Mouse (Mus musculus) midbrain, embryonic 11.5 days (tissue): ENCODE measurements around the gene Zhx3. TPM values are rescaled to one million over a fixed set of nuclear protein-coding genes. Genes with fewer than 3 reads are reported as not detected.

Experiments used
- ATAC-seq: fragments of 200-750 bp; cut with Nextera tagmentation; 2 replicates; pipeline ENCODE4 v1.8.0; 2017; ENCODE audit warnings: moderate TSS enrichment, moderate library complexity; ENCODE audit not compliant: low FRiP score
- DNase-seq: peaks from one replicate; pipeline ENCODE4 v3.0.0; 2015; ENCODE audit warnings: low spot score; ENCODE audit errors: missing footprints
- H3K27ac ChIP-seq: fragments of 300-500 bp; sonication (generic); 2 replicates; pipeline ENCODE4 v1.5.1; 2014; ENCODE audit warnings: low read depth, low read length
- H3K27me3 ChIP-seq: fragments of 300-500 bp; sonication (generic); 2 replicates; pipeline ENCODE4 v1.6.1; 2014; ENCODE audit warnings: mild to moderate bottlenecking, low read length, moderate library complexity, mixed read lengths; ENCODE audit not compliant: control insufficient read depth, insufficient read depth
- H3K36me3 ChIP-seq: fragments of 300-500 bp; sonication (generic); 2 replicates; pipeline ENCODE4 v1.6.1; 2014; ENCODE audit warnings: mild to moderate bottlenecking, low read length, moderate library complexity, mixed read lengths; ENCODE audit not compliant: control insufficient read depth, insufficient read depth
- H3K4me1 ChIP-seq: fragments of 300-500 bp; sonication (generic); 2 replicates; pipeline ENCODE4 v1.6.1; 2014; ENCODE audit warnings: low read length; ENCODE audit not compliant: control insufficient read depth, insufficient read depth
- H3K4me2 ChIP-seq: fragments of 300-500 bp; sonication (generic); 2 replicates; pipeline ENCODE4 v1.6.1; 2014; ENCODE audit warnings: mild to moderate bottlenecking, moderate library complexity
- H3K4me3 ChIP-seq: fragments of 300-500 bp; sonication (generic); 2 replicates; pipeline ENCODE4 v1.5.1; 2014; ENCODE audit warnings: low read depth, low read length
- H3K9ac ChIP-seq: fragments of 300-500 bp; sonication (generic); 2 replicates; pipeline ENCODE4 v1.6.1; 2014; ENCODE audit warnings: low read length
- H3K9me3 ChIP-seq: fragments of 300-500 bp; sonication (generic); 2 replicates; pipeline ENCODE4 v1.6.1; 2016; ENCODE audit warnings: low read length; ENCODE audit not compliant: control insufficient read depth
- WGBS: fragments of 180-500 bp; shearing (Covaris S2); extraction: QIAGEN DNeasy Blood & Tissue Kit; methylation state at CpG from one replicate; pipeline ENCODE4 v1.1.7; 2014; 5-methylcytosine and 5-hydroxymethylcytosine counted together
- polyA plus RNA-seq: library from polyadenylated mRNA; unstranded; fragments of >200 nt; fragmentation: Nextera tagmentation; extraction: Ambion mirVana; gene quantifications from 2 replicates; pipeline ENCODE4 v1.2.1, GENCODE M21; 2014

Gene Zhx3
- polyA plus RNA-seq, 1 experiment from 2014 or later, result 7.8 TPM

DNA sequence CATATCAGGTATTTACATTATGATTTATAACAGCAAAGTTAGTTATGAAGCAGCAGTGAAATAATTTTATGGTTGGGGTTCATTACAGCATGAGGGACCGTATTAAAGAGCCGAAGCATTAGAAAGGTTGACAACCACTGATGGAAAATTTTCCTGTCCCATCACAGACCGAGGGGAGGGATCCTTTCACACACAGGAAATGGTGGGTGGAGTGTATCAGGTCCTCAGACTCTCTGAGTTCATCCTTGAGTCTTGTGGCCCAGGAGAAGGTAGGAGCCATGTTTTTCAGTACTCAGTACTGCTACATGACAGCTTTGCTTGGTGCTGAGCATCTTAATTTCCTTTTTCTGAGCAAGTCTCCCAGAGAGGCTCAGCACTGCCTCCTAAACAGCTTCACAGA is 109.0 kb downstream of the Zhx3 start:
- no peaks in the 10 kb centered on the region for H3K9me3 ChIP-seq
- no peak overlapping the region for H3K27ac ChIP-seq
- H3K4me2 ChIP-seq, result no peak overlapping the region
- H3K27me3 ChIP-seq, result no peaks in the 10 kb centered on the region
- DNase-seq (no peak), ATAC-seq (no peak)
- no peak overlapping the region for H3K9ac ChIP-seq
- H3K36me3 ChIP-seq, result peaks cover 23% of the 10 kb centered on the region
- 89% methylated on average over 3 of the region's 3 CpGs for WGBS
- no peak overlapping the region for H3K4me3 ChIP-seq
- H3K4me1 ChIP-seq, result no peaks in the 10 kb centered on the region

DNA sequence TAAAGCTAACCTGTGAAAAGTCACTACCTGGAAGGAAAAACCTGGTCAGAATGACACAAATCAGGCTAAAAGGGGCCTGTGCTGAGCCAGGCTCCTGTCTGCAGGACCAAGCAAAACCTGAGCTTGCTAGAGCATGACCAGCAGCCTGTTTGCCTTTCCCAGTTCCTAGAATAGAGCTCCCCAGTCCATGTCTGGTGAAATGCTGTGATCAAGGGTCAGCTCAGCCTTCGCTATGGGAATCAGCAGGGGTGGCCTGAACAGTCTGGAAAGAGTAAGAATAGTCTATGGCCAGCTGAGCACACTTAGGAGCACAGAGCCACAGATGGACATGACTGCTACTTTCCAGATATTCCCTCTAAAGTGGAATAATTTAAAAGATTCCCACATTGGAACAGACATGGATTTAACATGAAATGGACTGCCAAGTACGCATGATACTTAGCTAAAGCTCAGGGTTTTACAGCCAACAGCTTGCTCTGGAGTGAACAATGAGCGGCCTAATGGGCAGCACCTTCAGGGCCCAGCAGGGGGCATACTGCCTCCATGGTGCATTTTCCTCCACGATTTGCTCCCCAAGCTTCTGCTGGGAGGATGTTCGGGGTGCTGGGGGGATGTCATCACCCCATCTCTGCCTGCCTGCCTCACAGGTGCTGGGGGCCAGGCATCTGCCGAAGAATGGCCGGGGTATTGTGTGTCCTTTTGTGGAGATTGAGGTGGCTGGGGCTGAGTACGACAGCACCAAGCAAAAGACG is 112.2 kb downstream of the Zhx3 start:
- 92% methylated on average over 9 of the region's 9 CpGs for WGBS
- Histone ChIP-seq H3K27ac (no peak overlapping the region), H3K36me3 (peaks cover 33% of the 10 kb centered on the region), H3K27me3 (no peaks in the 10 kb centered on the region), H3K9me3 (no peaks in the 10 kb centered on the region), H3K4me3 (no peak overlapping the region), H3K4me2 (no peak overlapping the region), H3K4me1 (no peaks in the 10 kb centered on the region), H3K9ac (no peak overlapping the region)
- ATAC-seq, result 0 out of 2 replicates have a peak, but pooled peaks have one; percentile 25
- DNase-seq, result no peak

DNA sequence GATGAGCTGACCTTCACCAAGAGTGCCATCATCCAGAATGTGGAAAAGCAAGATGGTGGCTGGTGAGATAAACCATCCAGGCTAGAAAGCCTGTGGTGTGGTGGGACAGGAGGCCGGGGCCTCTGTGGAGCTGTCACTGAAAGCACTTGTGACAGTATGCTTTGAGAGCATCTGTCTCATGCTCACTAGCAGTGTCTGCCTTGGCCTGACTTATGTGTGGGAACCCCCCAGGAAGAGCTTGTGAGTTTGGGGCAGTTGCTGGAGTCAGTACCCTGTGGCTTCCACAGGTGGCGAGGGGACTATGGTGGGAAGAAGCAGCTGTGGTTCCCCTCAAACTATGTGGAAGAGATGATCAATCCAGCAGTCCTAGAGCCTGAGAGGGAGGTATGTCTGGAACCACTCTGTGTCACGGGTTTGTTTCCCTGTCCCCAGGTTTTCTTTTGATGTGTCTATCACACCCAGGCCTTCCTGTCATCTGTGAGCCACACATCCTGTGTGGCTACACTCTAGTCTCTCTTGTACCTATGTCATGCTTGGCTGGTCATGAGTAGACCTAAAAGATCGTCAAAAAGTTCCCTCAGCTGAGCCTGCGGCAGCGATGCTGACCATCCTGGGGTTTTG is 116.1 kb downstream of the Zhx3 start:
- no peak for ATAC-seq

DNA sequence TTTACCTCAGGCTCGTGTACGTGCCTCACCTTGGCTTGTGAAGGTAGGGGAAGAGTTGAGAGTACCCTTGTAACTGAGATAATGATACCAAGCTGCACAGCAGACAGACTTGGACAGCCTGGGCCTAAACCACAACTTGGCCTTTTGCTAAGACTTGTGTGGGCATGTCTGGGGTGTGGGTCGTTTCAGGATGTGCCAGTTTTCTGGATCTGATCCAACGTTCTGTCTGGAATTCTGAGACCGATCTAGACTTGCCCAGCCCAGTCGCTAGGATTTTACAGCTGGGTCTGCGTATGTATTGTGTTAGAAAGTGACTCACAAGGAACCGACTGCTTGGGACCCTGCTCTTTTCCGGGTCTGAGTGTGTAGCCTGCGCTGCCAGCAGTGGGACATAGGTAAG is 125.7 kb downstream of the Zhx3 start:
- Histone ChIP-seq H3K4me3 (no peak overlapping the region), H3K9ac (no peak overlapping the region), H3K9me3 (no peaks in the 10 kb centered on the region), H3K27me3 (no peaks in the 10 kb centered on the region), H3K36me3 (peaks cover 35% of the 10 kb centered on the region), H3K27ac (no peak overlapping the region), H3K4me1 (0 out of 2 replicates have a peak, but pooled peaks cover 1% of the 10 kb centered on the region), H3K4me2 (no peak overlapping the region)
- DNase-seq, result no peak
- WGBS, result 94% methylated on average over 10 of the region's 10 CpGs
- no peak for ATAC-seq

More for the DNA sequence above, 116.1 kb downstream of the Zhx3 start:
- Histone ChIP-seq H3K4me2 (no peak overlapping the region), H3K27me3 (no peaks in the 10 kb centered on the region), H3K36me3 (peaks cover 55% of the 10 kb centered on the region), H3K4me3 (no peak overlapping the region), H3K9ac (no peak overlapping the region), H3K9me3 (no peaks in the 10 kb centered on the region), H3K27ac (no peak overlapping the region), H3K4me1 (no peaks in the 10 kb centered on the region)
- 90% methylated on average over 6 of the region's 6 CpGs for WGBS
- DNase-seq, result no peak

DNA sequence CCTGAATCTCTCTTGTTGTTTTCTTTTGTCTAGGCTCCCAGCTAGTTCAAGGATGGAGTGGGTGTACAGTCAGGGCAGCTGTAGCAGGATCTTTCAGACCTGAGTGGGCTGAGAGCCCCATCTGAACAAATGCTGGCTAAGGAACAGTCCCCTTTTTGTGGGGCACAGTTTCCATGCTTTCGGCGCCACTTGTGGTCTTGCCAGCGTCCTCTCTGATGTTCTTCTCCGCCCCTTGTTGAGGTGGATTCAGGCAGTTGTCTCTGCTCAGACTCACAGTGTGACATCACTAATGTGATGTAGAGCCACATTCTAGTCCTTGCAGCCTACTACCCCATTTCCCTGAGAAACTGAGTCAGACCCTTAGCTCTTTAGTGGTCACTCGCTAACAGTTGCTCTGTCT is 126.2 kb downstream of the Zhx3 start:
- H3K9ac ChIP-seq, result no peak overlapping the region
- H3K4me1 ChIP-seq, result 0 out of 2 replicates have a peak, but pooled peaks cover 2% of the 10 kb centered on the region
- DNase-seq, result no peak
- ATAC-seq, result no peak
- H3K9me3 ChIP-seq, result no peaks in the 10 kb centered on the region
- WGBS, result 98% methylated on average over 5 of the region's 5 CpGs
- no peak overlapping the region for H3K4me2 ChIP-seq
- H3K27ac ChIP-seq, result no peak overlapping the region
- no peaks in the 10 kb centered on the region for H3K27me3 ChIP-seq
- no peak overlapping the region for H3K4me3 ChIP-seq
- peaks cover 32% of the 10 kb centered on the region for H3K36me3 ChIP-seq

DNA sequence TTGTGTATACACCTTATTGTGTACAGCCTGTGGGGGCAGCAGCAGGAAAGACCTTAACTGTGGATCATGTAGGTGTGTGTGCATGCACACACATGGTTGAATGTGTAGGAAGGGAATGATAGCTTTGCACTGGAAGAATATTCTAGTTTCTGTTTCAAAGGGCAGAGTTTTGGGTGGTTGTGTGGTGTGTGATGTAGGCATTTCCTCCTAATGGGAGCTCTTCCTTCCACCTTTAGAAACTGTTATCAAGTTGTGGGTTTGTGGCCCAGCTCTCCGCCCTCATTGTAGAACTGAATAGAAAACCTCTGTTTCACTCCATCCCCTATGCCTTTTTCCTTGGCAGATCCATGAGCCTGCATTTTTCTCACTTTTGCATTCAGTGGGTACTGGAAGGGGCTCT is 127.3 kb downstream of the Zhx3 start:
- Histone ChIP-seq H3K9ac (no peak overlapping the region), H3K27ac (no peak overlapping the region), H3K36me3 (peaks cover 21% of the 10 kb centered on the region), H3K27me3 (no peaks in the 10 kb centered on the region), H3K4me2 (no peak overlapping the region), H3K4me3 (no peak overlapping the region), H3K4me1 (0 out of 2 replicates have a peak, but pooled peaks cover 2% of the 10 kb centered on the region), H3K9me3 (no peaks in the 10 kb centered on the region)
- ATAC-seq (no peak), DNase-seq (no peak)
- 95% methylated on average over 1 of the region's 1 CpGs for WGBS

DNA sequence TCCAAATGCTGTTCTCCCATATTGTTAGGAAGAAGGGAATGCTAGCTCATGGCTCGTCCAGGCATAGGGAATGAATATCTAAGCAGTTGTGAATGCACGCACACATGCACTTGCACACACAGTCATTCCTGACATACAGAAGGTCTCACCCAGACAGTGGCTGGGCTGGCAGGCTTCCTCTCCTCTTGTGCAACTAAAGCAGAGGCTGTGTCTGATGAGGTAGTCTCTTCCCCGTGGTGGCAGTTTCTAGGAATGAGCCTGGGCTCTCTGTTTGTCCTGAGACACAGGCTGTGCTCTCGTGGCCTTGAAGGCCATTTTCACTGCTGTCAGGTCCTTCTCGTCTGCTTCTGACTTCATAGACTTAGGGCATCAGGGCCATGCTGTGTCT is 128.0 kb downstream of the Zhx3 start:
- no peak overlapping the region for H3K27ac ChIP-seq
- H3K4me2 ChIP-seq, result no peak overlapping the region
- DNase-seq (no peak), ATAC-seq (no peak)
- no peaks in the 10 kb centered on the region for H3K9me3 ChIP-seq
- no peak overlapping the region for H3K9ac ChIP-seq
- H3K36me3 ChIP-seq, result peaks cover 18% of the 10 kb centered on the region
- no peak overlapping the region for H3K4me3 ChIP-seq
- no peaks in the 10 kb centered on the region for H3K27me3 ChIP-seq
- 87% methylated on average over 5 of the region's 5 CpGs for WGBS
- H3K4me1 ChIP-seq, result peaks cover 4% of the 10 kb centered on the region; the same call in 1 of the 2 replicates

DNA sequence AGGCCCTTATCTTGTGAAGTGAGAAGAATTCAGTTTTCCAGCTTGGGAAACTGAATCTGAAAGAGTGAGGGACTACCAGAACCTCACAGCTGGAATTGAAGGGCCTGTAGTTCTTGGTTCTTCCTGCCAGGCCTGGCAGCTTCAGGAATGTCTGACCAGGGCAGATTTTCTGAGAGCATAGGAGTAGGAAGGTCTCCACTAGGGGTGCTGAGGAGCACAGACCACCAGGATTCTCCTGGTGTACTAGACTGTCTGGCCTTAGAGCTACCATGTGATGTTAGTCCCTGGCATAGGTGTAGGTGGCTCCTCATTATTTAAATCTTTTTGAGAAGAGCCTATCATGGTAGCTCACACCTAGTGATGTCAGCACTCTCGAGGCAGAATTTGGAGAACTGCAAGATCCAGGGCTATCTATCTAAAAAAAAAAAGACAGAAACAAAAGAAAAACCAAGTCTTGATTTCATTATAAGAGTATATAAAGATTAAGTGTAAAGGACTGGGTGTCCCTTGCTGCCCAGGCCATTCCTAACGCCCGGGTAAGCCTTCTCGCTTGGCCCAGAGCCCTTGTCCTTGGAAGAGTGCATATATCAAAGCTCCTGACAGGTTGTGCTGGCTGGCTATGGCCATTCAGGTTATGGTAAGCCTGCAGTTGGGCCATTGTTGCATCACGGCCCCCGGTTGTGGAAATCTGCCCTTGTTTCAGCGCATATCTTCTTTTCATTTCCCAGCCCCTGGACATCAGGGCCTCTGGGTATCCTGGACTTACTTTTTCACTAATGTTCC is 128.6 kb downstream of the Zhx3 start:
- H3K9me3 ChIP-seq, result no peaks in the 10 kb centered on the region
- H3K9ac ChIP-seq, result no peak overlapping the region
- H3K4me2 ChIP-seq, result no peak overlapping the region
- peaks cover 18% of the 10 kb centered on the region for H3K36me3 ChIP-seq
- no peaks in the 10 kb centered on the region for H3K27me3 ChIP-seq
- peaks cover 9% of the 10 kb centered on the region; the same call in 1 of the 2 replicates for H3K4me1 ChIP-seq
- 0 out of 2 replicates have a peak, but pooled peaks have one; percentile 66 for ATAC-seq
- H3K27ac ChIP-seq, result no peak overlapping the region
- H3K4me3 ChIP-seq, result no peak overlapping the region
- no peak for DNase-seq
- 94% methylated on average over 7 of the region's 7 CpGs for WGBS
